Mouse (Mus musculus) thymus, postnatal 10 days (tissue): Measurements from ENCODE around the gene Kat6b.
A peak's percentile ranks its signal among the peaks of the same experiment; 100 is the strongest.

Experiments used
- DNase-seq, 2 experiments: peaks; one replicate each; pipeline ENCODE4 v3.0.0; 2021; ENCODE audit warnings: low spot score in 2 of 2

Kat6b gene

DNA sequence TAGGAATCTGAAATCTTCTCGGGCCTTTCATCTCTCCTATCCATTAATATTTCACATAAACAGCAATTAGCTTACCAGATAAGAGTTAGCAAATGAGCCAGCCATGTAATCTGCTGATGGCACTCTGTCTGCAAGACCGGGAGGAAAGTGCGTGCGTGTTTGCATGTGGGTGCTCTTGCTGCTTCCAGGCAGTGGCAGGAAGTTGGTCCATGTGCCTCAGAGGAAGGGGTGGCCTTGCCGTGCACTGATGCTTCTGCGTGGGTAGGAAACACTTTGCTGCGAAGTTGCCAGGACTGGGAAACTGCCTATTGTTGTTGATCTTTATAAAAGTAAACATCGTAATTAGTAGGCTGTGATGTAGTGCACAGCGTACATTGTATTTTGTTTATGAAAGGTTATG, 42.0 kb downstream of the Kat6b start:
- DNase-seq: peak; percentile 29 to 46

DNA sequence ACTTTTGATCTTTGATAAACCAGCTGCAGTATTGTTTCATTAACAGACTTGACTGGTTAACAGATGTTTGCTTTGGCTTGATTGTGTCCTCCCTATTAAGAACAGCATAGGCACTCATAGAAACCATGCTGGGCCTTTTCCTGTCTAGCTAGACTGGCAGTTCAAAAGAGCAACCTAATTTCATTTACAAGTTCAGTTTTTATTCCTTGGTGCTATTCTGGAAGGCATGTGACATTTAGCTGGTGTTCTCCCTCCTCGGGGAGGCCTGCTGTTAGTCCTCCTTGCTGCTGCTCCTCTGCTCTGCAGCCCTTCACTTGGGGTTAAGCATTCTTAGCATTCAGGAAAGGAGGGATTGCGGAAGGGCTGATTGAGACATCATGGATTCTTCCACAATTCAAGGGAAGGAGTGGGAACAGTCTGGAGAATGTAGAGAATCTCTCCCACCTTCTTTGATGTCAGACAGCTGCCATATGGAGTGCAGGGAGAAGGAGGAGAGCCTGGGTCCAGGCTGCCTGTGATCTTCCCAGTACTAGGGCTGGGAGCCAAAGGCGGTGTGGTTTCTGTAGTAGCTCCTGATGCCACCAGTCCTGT, 42.7 kb downstream of the Kat6b start:
- DNase-seq: no peak

DNA sequence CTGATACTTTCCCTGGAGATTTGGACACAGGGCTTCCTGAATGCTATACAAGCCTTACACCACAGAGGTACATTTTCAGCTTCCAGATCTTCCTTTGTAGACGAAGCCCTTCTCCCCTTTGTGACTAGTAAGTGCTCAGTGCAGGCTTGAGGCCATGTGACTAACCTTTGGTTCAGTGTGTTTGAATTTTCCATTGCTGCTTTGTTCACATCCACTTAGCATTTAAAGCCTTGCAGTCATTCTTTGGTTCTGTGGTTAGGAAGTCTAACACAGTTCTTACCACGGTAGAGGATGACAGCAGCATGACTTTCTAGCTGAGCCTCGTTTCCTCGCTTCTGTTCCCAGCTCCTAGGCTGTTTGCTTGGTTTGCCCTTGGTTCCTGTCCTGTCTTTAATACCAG, 44.4 kb downstream of the Kat6b start:
- no peak for DNase-seq

DNA sequence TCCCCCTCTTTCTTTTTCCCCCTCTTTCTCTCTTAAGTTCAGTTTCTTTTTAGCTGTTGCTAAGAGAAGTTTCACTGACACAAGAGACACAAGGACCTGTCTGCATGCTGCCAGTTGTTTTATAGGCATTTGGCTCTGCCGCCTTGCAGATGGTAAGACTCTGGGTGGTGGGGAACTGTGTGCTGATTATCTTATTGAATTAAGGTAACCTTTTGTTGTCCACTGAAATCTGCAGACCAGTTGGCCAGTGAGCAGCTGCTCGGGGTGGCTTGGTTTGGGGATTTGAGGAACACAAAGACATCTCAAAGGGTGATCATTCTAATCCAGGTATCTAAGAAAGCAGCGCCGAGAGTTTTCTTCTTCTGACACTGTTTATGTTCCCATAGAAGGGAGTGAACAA, 52.3 kb downstream of the Kat6b start:
- no peak for DNase-seq

DNA sequence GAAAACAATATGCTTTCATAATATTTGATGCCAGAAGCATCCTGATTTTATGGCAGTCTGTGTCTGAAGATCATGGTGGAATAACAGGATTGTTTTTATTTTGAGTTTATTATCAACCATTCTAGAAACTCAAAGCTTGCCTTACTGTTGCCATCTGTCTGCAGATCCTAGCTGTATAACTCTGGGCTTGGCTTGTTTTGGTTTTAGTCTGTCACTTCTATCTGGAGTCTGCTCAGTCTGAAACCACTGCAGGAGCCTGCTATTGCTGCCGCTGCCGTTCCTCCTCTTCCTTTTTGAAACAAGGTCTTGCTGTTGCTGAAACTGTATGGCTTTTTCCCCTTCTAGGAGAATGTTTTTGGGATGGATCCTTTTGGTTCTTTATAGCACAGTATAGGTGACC, 52.8 kb downstream of the Kat6b start:
- DNase-seq: no peak

DNA sequence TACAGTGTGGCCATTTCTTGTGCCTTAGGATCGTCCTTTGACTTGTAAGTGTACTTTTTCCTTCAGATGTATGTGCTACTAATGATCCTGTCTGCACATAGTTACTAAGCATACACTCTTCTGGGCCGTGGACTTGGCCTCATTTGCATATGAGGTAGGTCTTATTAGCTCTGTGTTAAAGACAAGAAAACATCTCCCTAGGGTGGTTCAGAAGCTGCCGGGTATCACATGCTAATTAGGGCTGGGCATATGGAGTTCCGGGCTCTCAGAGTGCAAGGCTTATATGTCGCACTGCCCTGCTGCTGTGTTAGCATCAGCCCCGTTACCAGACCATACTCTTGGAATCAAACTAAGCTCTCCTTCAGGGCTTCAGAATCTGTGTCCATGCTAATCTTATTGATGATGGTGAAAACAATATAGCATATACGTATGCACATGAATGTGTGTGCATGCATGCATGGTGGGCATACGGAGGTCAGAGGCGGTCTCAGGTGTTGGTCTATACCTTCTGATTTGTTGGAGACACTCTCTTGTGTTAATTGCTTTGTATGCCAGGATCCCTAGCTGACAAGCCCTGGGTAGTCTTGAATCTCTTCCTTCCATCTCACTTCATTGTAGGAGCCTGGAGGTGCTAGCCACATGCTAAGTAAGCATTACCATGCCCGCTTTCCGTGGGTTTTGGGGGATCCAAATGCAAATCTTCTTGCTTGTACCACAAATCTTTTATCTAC, 53.5 kb downstream of the Kat6b start:
- no peak for DNase-seq

DNA sequence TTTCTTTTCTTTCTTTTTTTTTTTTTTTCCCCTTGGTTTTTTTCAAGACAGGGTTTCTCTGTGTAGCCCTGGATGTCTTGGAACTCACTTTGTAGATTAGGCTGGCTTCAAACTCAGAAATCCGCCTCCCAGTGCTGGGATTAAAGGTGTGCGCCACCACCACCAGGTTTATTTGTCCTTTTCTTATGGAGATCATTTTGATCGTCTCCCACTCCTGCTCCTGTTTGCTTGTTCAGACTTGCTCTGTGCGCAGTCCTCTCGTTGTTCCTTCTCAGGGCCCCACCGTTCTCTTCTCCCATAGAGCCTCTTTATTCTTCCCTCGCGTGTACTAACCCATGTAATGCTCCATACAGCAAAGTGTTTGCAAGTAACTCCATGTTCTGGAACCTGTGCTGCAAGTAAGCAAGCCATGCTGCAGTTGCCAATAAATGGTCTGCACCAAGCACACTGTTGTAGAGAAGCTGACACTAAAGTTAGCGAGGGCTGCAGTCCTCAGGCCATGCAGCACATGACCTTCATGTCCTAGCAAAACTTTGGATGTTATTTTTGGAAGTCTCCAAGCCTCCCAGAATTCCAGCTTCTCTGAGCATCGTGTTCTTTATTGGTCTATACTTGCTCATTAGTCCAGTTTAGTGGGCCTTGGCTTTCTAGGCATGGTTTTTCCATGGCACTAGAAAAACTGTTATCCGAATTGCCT, 55.4 kb downstream of the Kat6b start:
- no peak for DNase-seq

DNA sequence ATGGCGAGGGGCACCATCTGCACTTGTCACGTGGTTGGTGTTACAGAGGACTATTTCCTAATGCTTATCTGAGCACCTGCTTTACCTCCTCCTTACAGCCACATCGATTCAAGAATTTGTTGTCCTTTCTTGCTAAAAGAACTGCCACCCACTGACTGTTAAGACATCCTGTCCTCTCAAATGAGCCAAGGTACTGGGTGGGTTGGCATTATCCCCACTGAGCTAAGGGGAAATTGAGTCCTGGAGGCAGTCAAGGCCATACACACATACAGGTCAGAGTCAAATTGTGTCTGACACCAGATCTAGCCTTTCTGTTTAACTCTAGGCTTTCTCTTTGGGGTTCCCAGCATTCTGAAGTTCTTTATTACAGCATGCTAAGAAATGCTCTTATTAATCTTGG, 56.6 kb downstream of the Kat6b start:
- no peak for DNase-seq

DNA sequence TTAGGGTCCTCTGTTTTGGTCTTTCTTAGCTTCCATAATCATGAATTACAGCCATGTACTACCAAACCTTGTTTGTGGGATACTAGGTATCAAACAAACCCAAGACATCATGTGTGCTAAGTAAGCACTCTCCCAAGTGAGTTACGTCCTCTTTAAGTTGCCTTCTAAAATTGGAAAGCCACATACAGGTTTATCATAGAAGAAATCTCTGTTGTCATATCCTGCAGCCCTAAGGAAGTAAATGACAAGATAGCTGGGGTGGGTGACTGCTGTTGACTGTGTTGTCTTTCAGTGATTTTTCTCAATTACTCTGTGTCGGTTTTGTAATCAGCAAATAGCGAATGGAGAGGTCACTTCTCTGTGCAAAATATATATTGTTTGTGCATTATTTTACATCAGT, 58.5 kb downstream of the Kat6b start:
- DNase-seq: no peak

DNA sequence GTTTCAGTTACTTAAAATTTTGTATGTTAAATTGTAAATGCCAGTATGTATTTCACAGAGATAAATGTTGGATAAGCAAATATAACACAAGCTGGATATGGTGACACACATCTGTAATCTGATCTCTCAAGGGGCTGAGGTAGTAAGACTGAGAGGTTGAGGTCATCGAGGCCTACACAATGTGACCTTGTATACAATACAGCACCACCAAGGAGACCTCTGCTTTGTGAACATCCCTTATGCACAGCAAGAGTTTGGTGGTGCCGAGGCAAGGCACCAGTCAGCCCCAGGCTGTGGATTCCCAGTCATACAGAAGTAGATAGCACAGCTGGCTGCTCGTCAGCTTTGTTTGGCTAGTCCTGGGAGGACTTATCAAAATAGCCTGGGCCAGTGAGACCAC, 59.1 kb downstream of the Kat6b start:
- DNase-seq: no peak

DNA sequence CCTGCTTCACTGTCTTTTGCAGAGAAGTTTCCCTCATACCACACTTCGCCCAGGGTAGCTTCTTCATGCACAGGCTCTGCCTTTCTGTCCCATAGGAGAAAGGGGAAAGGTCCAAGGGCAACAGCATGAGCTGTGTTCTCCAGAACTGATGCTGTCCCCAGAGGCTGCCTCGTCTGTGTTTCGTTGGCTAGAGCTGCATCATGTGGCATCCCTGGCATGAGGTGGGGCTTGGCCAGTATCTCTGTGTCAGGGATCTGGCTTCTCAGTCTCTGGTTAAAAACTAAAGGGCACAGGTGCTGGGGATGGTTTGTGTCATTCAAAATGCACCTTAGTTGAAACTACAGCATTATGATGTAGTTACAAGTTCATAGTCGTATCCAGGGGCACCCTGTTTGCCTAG, 64.3 kb downstream of the Kat6b start:
- no peak for DNase-seq

DNA sequence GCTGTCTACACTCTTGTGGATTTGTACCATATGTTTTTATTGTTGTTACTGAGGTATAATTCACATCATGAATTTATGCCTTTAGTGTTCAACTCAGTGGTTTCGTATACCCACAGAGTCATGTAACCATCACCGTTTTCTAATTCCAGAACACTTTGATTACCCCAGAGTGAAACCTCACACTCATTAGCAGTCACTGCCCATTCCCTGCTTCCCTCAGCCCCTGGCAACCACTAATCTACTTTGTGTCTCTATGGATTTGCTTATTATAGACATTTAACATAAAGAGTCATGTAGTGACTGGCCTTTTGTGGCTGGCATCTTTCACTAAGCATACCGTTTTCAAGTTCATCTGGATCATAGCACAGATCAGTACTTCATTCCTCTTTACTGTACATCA, 65.1 kb downstream of the Kat6b start:
- no peak for DNase-seq

DNA sequence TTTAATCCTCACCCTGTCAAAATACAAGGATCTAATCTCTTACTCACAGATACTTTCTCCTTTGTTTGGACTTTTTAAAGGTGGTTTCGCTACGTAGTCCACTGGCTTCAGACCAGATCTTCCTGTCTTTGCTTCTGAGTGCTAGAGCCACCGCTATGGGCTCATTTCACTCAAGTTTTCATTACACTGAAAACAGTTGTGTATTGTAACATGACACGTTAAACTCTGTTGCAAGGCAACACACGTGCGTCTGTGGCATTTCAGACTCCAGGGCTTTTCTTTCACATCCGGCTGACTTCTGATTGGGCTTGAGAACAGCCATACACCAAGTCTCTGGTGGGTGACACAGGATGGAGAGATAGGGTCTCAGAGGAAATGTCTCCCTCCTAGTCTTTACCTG, 66.1 kb downstream of the Kat6b start:
- DNase-seq: no peak

DNA sequence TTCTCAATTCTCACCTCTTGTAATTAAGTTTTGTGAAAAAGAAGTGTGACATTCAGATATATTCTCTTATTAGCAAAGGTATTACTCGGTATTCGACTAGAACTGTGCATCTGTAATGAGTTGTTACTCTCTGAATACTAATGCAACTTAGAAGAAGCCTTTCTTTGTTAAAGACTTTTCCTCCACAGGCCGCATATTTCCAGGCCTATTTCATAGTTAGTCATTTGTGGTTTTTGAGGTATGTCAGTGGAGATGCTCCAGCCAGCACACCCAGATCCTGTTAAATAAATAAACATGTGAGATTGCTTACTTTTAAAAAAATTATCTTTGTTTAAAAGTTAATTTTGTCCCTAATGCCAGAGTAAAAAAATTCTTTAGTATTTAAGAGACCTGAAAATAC, 66.7 kb downstream of the Kat6b start:
- no peak for DNase-seq

DNA sequence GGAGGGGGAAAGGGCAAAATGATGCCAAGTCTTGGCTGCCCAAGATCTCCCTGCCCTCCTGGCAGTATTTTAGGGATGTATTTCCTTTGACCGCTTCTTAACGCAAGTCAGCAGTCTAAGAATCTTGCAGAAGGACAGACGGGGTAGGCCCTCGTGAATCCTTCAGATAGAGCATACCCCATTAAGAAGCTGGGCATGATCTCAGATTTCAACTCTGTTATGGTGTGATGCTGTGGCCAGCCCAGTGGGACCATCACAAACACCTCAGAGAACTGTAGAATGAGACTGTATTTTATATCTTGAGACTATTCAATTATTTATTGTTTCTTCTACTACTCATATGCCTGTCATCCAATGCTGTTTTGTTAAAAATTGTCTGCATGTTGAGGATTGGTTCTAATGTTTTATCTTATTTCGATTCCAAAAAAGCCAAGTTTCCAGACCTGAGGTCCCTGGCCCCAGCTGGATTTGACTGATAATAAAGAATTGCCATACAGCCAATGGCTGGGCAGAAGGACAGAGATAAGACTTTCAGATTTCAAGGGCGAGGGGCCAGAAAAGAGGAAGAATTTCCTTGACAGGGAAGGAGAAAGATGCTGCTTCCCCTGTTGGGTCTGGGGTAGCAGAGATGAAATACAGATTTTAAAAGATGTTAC, 67.8 kb downstream of the Kat6b start:
- no peak for DNase-seq

DNA sequence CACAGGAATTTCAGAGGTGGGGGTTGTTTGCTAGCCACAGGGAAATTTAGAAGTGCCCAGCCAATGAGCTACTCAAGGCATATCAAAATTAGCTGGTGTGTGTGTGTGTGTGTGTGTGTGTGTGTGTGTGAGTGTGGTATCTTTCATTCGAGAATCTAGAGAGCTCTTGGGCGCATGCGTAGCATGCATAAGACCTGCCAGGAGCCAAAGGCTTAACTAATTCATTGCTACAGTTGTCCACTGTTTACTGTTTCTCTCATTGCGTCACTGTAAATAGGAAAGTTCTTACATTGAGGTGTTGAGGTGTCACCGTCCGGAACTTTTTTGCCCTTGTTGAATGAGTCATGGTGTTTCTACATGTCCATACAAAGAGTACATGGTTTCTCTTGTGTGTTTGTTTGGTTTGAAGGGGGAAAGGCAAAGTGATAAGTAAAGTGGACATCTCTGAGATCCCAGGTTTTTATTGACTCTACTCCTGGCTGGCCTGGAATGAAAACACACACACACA, 68.4 kb downstream of the Kat6b start:
- DNase-seq: no peak

DNA sequence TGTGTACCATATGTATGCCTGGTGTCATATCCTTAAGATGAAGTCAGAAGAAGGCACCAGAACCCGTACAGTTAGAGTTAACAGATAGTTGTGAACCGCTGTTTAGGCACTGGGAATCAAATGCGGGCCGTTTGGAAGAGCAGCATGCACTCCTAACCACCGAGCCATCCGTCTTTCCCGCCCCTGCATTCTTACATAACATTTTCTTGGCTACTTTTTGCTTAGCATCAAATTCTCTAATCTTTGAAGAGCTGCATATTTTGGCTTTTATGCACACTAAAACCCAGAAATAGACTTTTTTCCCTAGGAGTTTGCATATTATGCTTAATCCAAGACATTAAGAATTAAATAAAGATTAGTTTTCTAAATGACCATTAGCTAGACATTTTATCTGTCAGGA, 69.3 kb downstream of the Kat6b start:
- no peak for DNase-seq

DNA sequence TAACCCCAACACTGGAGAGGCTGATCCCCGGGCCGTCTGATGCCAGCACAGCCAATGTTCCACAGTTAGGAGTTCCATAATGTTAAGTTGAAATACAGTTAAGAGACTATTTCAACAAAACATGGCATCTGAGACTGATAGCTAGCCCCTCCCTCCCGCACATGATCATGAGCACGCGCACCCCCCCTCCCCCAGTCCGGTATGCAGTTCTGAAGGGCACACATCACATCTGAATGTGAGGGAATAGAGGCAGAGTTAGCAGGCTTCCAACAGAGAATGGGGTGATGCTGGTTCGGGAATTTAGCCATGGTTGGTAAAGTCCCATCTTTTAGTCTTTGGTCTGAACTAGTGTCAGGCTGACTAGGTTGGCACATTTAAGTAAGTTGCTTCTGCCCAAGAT, 70.4 kb downstream of the Kat6b start:
- no peak for DNase-seq

DNA sequence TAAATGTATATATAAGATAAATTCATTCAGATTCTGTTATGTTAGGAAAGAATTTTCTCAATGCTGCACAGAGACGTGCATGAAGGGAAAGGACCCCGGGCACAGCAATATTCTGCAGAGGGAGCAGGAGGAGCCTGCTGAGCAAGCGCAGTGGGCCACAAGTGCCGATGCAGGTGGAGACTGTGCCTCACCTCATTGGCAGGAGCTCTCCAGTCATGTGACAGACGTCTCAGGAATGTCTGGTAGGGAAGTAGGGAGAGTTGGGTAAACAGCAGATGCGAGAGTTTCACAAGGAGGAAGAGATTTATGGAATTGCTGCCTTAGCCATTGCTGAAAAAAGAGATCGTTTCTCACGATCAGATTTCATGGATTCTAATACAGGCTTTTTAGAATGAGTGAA, 71.7 kb downstream of the Kat6b start:
- no peak for DNase-seq

DNA sequence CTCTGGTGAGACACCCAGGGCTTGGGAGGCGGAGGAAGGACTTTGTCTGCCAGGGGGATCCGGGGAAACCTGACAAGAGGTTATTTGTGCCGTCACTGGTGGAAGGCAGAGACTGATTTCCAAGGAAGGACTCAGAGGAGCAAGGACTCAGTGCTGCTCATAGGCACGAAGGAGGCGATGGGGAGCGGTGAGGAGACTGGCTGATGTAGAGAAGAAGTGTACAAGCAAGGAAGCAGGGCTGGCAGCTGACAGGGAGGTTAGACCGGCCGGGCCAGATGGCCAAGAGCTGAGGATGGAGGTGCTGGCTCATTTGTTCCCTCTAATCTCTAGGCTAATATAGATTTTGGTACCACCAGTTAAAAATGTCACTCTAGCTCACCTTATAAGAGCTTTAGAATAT, 72.8 kb downstream of the Kat6b start:
- no peak for DNase-seq

DNA sequence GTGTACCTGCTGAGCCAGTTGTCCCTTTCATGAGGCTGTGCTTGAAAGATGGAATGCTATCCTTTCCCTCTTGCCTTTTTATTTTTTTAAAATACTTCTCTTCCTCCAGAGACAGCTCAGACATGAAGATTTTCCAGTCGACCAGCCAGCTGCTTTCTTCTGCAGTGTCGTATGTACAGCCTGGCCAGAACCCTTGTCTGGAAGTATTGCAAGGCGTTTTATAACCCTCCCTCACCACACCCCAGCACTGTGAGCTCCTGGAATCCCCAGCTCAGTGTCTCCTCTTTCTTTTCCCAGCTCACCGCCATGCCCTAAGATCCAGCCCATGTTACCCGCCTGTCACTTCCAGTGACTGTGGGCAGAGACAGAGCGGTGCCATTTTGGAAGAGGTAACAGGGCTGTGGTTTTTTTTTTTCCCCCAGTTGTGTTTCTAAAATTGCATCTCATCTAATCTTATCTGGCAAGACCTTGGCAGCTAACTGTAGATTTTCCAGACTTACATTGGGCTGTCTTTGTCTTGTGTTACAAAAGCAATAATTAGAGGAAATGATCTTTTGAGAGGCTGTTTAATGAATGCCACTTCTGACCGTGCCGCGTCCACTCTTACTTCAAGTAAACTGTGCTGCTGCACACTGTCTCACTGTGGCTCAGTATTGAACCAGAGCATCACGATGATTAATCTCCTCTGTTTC, 77.4 kb downstream of the Kat6b start:
- no peak for DNase-seq

DNA sequence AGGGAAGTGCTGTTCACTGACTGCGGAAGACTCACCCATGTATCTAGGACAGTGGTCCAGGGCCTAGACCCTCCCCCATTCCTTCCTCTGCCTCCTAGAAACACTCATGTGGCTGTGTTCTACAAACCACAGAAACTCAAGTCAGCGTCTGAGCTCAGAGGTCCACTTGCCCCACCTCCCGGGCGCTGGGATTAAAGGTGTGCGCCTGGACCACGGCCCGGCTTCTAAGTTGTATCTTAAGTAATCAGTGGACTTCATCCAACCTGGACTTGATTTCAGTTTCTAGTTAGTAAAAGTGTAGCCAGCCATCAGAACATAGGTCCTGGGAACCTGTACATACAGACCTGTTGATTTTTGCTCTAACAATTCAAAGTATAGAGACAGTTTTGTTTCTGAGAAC, 78.2 kb downstream of the Kat6b start:
- DNase-seq: no peak
